Mouse (Mus musculus) liver, embryonic 14.5 days (tissue): Measurements from ENCODE around the gene Tmem135.

Source experiments
- CTCF ChIP-seq: IDR thresholded peaks from 2 replicates; pipeline ENCODE4 v1.5.1; 2016; ENCODE audit warnings: antibody characterized with exemption, low read depth, control low read depth
- EP300 ChIP-seq: IDR thresholded peaks from 2 replicates; pipeline ENCODE4 v1.6.1; 2016; ENCODE audit warnings: antibody characterized with exemption, low read depth

DNA sequence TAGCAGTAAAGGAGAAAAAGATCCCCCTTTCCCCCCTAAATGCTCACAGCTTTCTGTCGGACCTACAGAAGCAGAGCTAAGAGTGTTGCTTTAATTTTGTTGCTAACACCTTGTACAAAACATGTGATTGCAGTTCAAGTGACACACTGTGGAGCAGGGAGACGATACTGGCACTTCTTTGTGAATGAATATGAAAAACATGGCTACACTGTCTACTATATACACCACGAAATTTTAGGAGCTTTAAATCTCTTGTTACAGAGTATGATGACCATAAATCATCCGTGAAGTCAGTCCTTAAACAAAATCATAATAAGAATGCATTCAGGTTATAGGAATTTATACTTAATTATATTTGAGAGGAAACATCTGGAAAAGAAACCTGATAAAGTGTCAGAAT, 247.4 kb downstream of the Tmem135 start:
- TF ChIP-seq CTCF (no peak), EP300 (no peak)
